ENCODE assay signal across 9 mouse cellular contexts in genomic region chr2:167680657-167681056, GRCm38 (mm10). TPM values are rescaled to one million over a fixed set of nuclear protein-coding genes. Genes with fewer than 3 reads are reported as not detected.
A peak's percentile ranks its signal among the peaks of the same experiment; 100 is the strongest.
DNase-seq lines count a peak whose midpoint lies in the region; ATAC-seq and TF ChIP-seq lines count a peak whose summit lies in the region.
"Had no signal": no experiment of that assay in that cellular context is flagged by ENCODE, and none has a peak within 500 bp of the region (broad histone marks: within the 10 kb centered on the region; RNA-seq: fewer than 3 reads in every experiment).

No protein-coding gene starts in this region.

- WGBS in hindbrain, postnatal 0 days = 45% methylated on average over 5 of the region's 5 CpGs
- 48% methylated on average over 5 of the region's 5 CpGs for WGBS in hindbrain, embryonic 12.5 days
- WGBS in lung, postnatal 0 days = 43% methylated on average over 5 of the region's 5 CpGs

- H3K4me1 ChIP-seq in hindbrain, postnatal 0 days (ENCODE audit: insufficient read depth, low read length) = no peaks in the 10 kb centered on the region
- H3K4me1 ChIP-seq in hindbrain, embryonic 12.5 days = peaks cover 6% of the 10 kb centered on the region; the same call in 1 of the 2 replicates
- no peaks in the 10 kb centered on the region for H3K4me1 ChIP-seq in lung, postnatal 0 days (ENCODE audit: insufficient read depth, low read depth, low read length)
- H3K4me1 ChIP-seq: limb, embryonic 13.5 days had no signal

- H3K9me3 ChIP-seq in hindbrain, postnatal 0 days (ENCODE audit: low read length) = no peaks in the 10 kb centered on the region
- no peaks in the 10 kb centered on the region for H3K9me3 ChIP-seq in hindbrain, embryonic 12.5 days (replicated peaks)
- H3K9me3 ChIP-seq in lung, postnatal 0 days (ENCODE audit: low read length) = no peaks in the 10 kb centered on the region
- H3K9me3 ChIP-seq: limb, embryonic 13.5 days had no signal

- no peak overlapping the region for H3K27ac ChIP-seq in hindbrain, postnatal 0 days
- no peak overlapping the region for H3K27ac ChIP-seq in hindbrain, embryonic 12.5 days
- no peak overlapping the region for H3K27ac ChIP-seq in lung, postnatal 0 days (ENCODE audit: low read length)
- H3K27ac ChIP-seq: limb, embryonic 13.5 days had no signal

- TF ChIP-seq EP300 in lung, postnatal 0 days (IDR thresholded peaks at IDR 0.05) = no peak

- H3K36me3 ChIP-seq in hindbrain, postnatal 0 days (ENCODE audit: insufficient read depth, low read length) = no peaks in the 10 kb centered on the region
- H3K36me3 ChIP-seq in hindbrain, embryonic 12.5 days = no peaks in the 10 kb centered on the region
- no peaks in the 10 kb centered on the region for H3K36me3 ChIP-seq in lung, postnatal 0 days (ENCODE audit: insufficient read depth, low read length)
- H3K36me3 ChIP-seq: limb, embryonic 13.5 days had no signal

- ATAC-seq in hindbrain, postnatal 0 days = no peak
- ATAC-seq in hindbrain, embryonic 12.5 days (ENCODE audit: low FRiP score) = no peak
- no peak for ATAC-seq in lung, postnatal 0 days
- ATAC-seq in frontal cortex, adult (ENCODE audit: low TSS enrichment) = no peak

- peak; percentile 69 for DNase-seq in hindbrain, postnatal 0 days (ENCODE audit: low spot score)
- peak; percentile 86 for DNase-seq in 416B (ENCODE audit: low read depth)
- peak; percentile 62 to 79 for DNase-seq in CD8-positive naive resting alpha-beta T cell, adult 2 months (ENCODE audit: low read depth in 2 of 2, low spot score in 2 of 2)
- peak; percentile 34 to 43 for DNase-seq in cerebellum, postnatal 36 days
- DNase-seq in lung, postnatal 0 days (ENCODE audit: low spot score) = peak; percentile 76
- peak; percentile 79 for DNase-seq in thymus, postnatal 0 days (ENCODE audit: low spot score)

- H3K4me2 ChIP-seq in hindbrain, postnatal 0 days (ENCODE audit: low read depth, low read length) = no peak overlapping the region
- H3K4me2 ChIP-seq in hindbrain, embryonic 12.5 days (replicated peaks) = no peak overlapping the region
- H3K4me2 ChIP-seq in lung, postnatal 0 days (replicated peaks; ENCODE audit: low read depth, low read length) = no peak overlapping the region
- H3K4me2 ChIP-seq: limb, embryonic 13.5 days had no signal

- peak; percentile 70 for TF ChIP-seq CTCF in hindbrain, postnatal 0 days (IDR thresholded peaks at IDR 0.05; ENCODE audit: low read depth)
- peak; percentile 72 for TF ChIP-seq CTCF in lung, postnatal 0 days (IDR thresholded peaks at IDR 0.05)

- H3K4me3 ChIP-seq in hindbrain, postnatal 0 days (ENCODE audit: low read length) = no peak overlapping the region
- H3K4me3 ChIP-seq in hindbrain, embryonic 12.5 days = no peak overlapping the region
- H3K4me3 ChIP-seq in lung, postnatal 0 days (ENCODE audit: low read depth, low read length) = no peak overlapping the region
- H3K4me3 ChIP-seq: limb, embryonic 13.5 days had no signal

- H3K9ac ChIP-seq in hindbrain, postnatal 0 days (replicated peaks; ENCODE audit: low read length) = no peak overlapping the region
- H3K9ac ChIP-seq in hindbrain, embryonic 12.5 days = no peak overlapping the region
- no peak overlapping the region for H3K9ac ChIP-seq in lung, postnatal 0 days (replicated peaks; ENCODE audit: low read depth)
- H3K9ac ChIP-seq: limb, embryonic 13.5 days had no signal

- H3K27me3 ChIP-seq in hindbrain, postnatal 0 days (ENCODE audit: insufficient read depth, low read length) = no peaks in the 10 kb centered on the region
- H3K27me3 ChIP-seq in hindbrain, embryonic 12.5 days = peaks cover under 1% of the 10 kb centered on the region; the same call in 1 of the 2 replicates
- H3K27me3 ChIP-seq in lung, postnatal 0 days (replicated peaks; ENCODE audit: insufficient read depth, low read length) = no peaks in the 10 kb centered on the region

RNA-seq across cellular contexts. Expression of gene Cebpb, which starts 8.1 kb away (rescaled TPM):
- 8.1 and 8.7 TPM in 2 replicates for total RNA-seq in hindbrain, postnatal 0 days (2014; rRNA removed)
- polyA plus RNA-seq in hindbrain, postnatal 0 days (2015; fragmentation: Nextera tagmentation; extraction: Ambion mirVana) = 5.2 and 5.7 TPM in 2 replicates
- polyA plus RNA-seq in hindbrain, embryonic 12.5 days (2016; fragmentation: Nextera tagmentation; extraction: Ambion mirVana) = 4.1 and 4.5 TPM in 2 replicates
- polyA plus RNA-seq in lung, postnatal 0 days (2015; fragmentation: Nextera tagmentation; extraction: Ambion mirVana) = 108 and 122 TPM in 2 replicates
- 7.3 and 7.8 TPM in 2 replicates for polyA plus RNA-seq in thymus, postnatal 0 days (2015; fragmentation: Nextera tagmentation; extraction: Ambion mirVana)

RNA-seq across cellular contexts. Expression of gene Tmem189, which starts 9.0 kb away (rescaled TPM):
- 70.0 and 79.9 TPM in 2 replicates for total RNA-seq in hindbrain, postnatal 0 days (2014; rRNA removed)
- 41.4 and 42.0 TPM in 2 replicates for polyA plus RNA-seq in hindbrain, postnatal 0 days (2015; fragmentation: Nextera tagmentation; extraction: Ambion mirVana)
- polyA plus RNA-seq in hindbrain, embryonic 12.5 days (2016; fragmentation: Nextera tagmentation; extraction: Ambion mirVana) = 39.0 and 43.9 TPM in 2 replicates
- 51.7 and 55.1 TPM in 2 replicates for polyA plus RNA-seq in lung, postnatal 0 days (2015; fragmentation: Nextera tagmentation; extraction: Ambion mirVana)
- polyA plus RNA-seq in thymus, postnatal 0 days (2015; fragmentation: Nextera tagmentation; extraction: Ambion mirVana) = 43.7 and 47.7 TPM in 2 replicates

RNA-seq across cellular contexts. Expression of gene Gm20431, which starts 19.4 kb away (rescaled TPM):
- 7.5 and 10.7 TPM in 2 replicates for total RNA-seq in hindbrain, postnatal 0 days (2014; rRNA removed)
- 7.2 and 9.8 TPM in 2 replicates for polyA plus RNA-seq in hindbrain, postnatal 0 days (2015; fragmentation: Nextera tagmentation; extraction: Ambion mirVana)
- polyA plus RNA-seq in hindbrain, embryonic 12.5 days (2016; fragmentation: Nextera tagmentation; extraction: Ambion mirVana) = 16.9 and 18.8 TPM in 2 replicates
- polyA plus RNA-seq in lung, postnatal 0 days (2015; fragmentation: Nextera tagmentation; extraction: Ambion mirVana) = 5.2 and 8.4 TPM in 2 replicates
- polyA plus RNA-seq in thymus, postnatal 0 days (2015; fragmentation: Nextera tagmentation; extraction: Ambion mirVana) = 6.7 and 7.1 TPM in 2 replicates

RNA-seq across cellular contexts. Expression of gene Ube2v1, which starts 48.8 kb away (rescaled TPM):
- total RNA-seq in hindbrain, postnatal 0 days (2014; rRNA removed) = 209 and 247 TPM in 2 replicates
- 380 and 384 TPM in 2 replicates for polyA plus RNA-seq in hindbrain, postnatal 0 days (2015; fragmentation: Nextera tagmentation; extraction: Ambion mirVana)
- polyA plus RNA-seq in hindbrain, embryonic 12.5 days (2016; fragmentation: Nextera tagmentation; extraction: Ambion mirVana) = 290 and 291 TPM in 2 replicates
- 166 and 184 TPM in 2 replicates for polyA plus RNA-seq in lung, postnatal 0 days (2015; fragmentation: Nextera tagmentation; extraction: Ambion mirVana)
- polyA plus RNA-seq in thymus, postnatal 0 days (2015; fragmentation: Nextera tagmentation; extraction: Ambion mirVana) = 215 and 236 TPM in 2 replicates

Comparison
In these comparisons a context has a peak if more than half of its experiments do, and no peak if none do; other contexts are left out.
1. RNA of gene Cebpb, which starts 8.1 kb away (polyA plus RNA-seq): 108 to 122 TPM in lung, postnatal 0 days; 7.3 to 7.8 TPM in thymus, postnatal 0 days, 5.2 to 5.7 TPM in hindbrain, postnatal 0 days and 4.1 to 4.5 TPM in hindbrain, embryonic 12.5 days; every median in the first group is over 10 times any median in the second.
2. Peak in every context shown above with its lines, with median percentiles within 50 percentile points of each other: DNase-seq.